Mouse (Mus musculus) c-Kit-positive CD71-positive TER-119-negative erythroid progenitor cells, embryonic 14.5 days (primary cell): ENCODE data around the gene Stat3.

Experiments used
- DNase-seq: peaks from one replicate; pipeline ENCODE4 v3.0.0-alpha.2; 2013; ENCODE audit warnings: low read depth

The Stat3 gene

DNA sequence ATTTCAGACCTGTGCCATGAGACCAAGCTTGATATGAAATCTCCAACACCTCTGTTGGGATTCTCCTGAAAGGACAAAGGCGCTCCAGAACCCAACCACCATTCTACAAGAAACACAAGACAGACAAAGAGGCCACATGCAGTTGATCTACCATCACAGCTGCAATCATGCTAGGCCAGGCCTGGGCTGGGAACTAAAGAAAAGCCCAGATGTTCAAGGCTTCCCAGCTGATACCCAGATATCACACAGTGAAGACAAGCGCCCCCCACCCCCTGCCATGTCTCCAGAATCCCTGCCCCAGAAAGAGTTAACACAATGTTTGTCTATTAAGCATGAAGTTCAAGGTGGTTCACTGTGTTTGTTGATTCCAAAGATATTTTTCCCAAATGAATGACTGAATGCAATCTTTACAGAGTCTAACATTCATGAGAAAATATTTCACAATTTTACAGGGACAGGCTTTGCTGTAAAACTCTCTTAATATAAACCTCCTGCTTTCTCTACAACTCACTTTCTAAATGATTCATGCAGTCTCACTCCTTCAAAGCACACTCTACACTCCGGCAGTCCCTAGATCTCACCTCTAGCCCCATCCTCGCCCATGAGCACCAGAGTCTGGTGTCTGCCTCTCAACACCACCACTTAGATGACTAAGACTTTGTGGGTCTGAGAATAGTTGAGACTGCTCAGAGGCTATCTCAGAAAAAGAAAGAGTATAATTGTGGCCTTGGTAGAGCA is 18.3 kb downstream of the Stat3 start:
- DNase-seq: no peak

DNA sequence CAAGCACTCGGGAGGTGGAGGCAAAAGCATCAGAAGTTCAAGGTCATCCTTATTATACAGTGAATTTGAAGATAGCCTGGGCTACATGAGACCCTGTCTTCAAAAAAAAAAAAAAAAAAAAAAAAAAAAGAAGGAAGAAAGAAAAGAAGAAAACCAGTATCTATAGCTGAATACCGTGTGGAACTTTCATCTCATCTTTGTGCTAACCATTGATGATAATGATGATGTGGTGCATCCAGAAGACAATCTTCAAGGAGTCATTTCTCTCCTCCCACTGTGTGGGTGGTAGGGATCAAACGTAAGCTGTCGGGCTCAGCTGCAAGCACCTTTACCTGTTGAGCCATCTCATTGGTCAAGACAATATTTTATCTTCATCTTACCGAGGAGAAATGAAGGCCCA is 21.3 kb downstream of the Stat3 start:
- DNase-seq: no peak

DNA sequence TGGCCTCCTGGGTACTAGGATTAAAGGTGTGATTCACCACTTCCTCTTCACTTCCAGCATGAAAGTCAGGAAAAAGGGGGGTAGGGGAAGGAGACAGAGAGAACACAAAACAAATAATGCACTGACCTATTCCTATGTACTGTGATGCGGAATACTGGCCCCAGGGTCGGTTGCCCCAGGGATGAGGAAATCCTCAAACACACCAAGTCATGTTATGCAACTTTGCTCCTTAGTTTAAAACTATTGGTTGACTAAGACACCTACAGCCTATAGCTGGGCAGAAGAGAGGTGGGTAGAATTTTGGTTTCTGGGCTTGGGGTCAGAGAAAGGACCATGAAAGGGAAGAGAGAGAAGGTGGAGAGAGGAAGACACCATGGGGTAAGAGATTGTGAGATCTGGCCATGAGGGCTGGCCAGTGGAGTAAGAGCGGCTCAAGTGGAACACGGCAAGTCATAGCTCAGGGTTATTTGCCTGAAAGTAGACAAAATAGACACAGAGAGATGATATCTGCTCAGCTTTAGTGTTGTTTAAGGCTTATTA is 22.8 kb downstream of the Stat3 start:
- no peak for DNase-seq

DNA sequence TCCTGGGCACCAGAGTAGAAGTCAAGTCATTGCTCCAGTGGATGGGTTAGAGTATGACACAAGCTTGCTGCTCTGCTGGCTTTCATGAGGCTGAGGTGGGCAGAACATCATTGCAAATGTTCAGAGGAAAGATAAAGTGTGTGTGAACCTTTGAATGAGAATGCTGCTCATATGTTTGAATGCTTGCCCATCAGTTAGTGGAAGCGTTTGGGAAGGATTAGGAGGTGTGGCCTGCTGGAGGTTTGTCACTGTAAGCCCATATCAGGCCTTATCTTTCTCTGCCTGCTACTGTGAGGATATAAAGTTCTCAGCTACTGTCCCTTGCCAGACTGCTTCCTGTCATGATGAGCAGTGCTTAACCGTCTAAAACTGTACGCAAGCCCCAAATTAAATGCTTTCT is 24.3 kb downstream of the Stat3 start:
- DNase-seq: no peak

DNA sequence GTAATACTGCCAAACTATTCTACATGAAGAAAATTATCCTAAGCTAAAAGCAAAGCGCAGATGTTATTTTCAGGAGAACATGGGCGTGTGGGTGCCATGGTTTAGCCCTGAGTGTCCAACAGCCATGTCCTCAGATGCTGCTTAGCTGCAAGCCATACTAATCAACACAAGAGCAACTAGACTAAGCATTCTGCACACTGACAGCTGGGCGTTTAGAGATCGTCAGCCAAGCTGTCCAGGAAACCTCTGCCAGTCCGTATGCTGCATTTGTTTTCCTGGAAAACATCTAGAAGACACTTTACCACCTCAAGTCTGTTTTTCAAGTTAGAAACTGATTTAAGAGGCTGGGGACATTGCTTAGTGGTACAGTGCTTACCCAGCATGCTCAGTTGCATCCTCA is 24.9 kb downstream of the Stat3 start:
- no peak for DNase-seq

DNA sequence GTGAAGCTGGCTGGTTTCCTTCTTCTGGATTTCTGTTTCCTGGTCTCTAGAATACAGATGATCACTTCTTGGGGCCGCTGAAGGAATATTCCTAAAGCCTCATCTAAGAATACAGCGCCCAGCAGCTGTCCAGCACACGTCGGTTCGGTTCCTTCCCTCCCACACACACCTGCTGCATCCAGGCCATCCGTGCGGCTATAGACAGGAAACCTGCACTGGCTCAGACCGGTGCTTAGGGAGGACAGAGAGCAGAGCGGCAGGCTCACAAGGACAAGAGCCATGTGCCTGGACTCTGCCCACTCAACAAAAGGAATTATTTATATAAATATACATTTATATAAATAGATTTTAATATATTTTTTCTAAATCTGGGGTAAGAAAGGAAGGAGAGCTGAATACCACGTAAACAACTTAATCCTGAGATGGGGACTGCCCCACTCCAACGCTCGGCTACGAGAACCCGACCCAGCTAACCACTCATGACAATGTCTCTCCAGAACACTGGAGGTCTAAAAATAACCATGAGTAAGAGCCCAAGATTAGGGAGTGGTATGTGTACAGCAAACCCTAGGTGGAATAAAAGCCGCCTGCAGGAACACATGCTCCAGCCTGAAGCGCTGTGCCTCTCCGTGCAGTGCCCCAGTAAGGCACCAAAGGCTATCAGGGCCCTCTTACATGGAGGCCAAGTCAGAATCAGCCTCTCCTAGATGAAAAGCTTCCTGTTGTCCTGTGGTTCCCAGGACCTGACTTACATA is 26.8 kb downstream of the Stat3 start:
- no peak for DNase-seq

DNA sequence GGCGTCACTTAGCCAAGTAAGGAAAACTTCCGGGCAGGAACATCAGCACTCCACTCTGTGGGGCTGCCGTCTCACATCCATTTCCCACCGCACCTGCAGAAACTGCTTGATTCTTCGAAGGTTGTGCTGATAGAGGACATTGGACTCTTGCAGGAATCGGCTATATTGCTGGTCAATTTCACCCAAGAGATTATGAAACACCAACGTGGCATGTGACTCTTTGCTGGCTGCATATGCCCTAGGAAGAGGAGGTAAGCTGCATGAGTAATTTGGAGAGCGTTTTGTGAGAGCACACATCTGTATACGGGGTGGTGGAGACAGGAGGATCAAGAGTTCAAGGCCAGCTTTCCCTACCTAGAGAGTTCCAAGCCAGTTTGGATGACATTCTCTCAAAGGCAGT is 30.8 kb downstream of the Stat3 start:
- DNase-seq: no peak

DNA sequence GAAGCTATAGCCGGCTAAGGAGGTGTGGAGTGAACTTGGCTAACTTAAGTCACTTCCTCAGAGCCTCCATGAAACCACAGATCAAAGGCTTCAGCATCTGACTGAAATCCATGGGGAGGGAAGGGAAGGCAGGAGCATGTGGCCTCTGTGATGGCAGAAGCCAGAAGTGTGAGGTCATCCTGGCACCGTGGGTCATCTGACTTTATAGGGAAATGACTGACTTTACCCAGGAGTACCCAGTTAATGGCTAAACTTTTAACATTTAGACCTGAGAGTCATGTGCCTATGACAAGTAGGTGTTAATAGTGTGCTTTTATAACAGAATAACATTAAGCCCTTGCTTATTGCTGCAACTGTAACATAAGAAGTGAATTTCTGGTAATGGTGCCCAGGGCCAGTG is 31.2 kb downstream of the Stat3 start:
- DNase-seq: no peak

DNA sequence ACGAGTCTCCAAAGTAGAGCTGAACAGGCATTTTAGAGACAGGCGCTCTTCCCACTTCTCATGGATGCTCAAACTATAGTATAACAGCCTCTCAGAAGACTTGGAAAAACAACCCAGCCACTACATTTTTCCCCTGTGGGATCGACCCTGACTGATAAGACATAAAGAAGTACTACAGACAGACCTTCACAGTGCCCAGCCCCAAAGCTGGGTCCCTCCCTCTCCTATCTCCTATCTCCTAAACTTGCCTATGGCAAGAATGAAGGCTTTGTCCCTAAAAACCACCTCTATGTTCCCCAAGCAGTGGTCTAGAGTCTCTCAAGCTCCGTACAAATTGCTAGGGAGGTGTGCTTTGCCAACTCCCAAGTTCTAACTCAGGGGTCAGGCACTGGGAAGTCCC is 32.5 kb downstream of the Stat3 start:
- no peak for DNase-seq

DNA sequence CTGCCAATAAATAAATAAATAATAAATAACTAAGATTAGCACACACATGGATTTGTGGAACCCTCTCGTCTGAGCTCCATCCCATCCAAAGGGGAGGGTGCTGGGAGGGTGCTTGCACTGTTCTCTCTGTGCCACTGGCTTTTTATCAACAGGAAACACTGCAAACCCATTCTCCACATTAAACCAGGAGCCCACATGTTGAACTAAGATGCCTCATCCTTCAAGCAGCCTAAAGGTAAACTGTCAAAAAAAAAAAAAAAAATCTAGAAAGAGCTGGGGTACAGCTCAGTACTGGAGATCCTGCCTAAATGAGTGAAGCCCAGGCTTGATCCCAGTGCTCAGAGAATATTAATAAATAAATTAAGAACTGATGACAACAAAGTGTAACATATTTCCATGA is 33.4 kb downstream of the Stat3 start:
- no peak for DNase-seq

DNA sequence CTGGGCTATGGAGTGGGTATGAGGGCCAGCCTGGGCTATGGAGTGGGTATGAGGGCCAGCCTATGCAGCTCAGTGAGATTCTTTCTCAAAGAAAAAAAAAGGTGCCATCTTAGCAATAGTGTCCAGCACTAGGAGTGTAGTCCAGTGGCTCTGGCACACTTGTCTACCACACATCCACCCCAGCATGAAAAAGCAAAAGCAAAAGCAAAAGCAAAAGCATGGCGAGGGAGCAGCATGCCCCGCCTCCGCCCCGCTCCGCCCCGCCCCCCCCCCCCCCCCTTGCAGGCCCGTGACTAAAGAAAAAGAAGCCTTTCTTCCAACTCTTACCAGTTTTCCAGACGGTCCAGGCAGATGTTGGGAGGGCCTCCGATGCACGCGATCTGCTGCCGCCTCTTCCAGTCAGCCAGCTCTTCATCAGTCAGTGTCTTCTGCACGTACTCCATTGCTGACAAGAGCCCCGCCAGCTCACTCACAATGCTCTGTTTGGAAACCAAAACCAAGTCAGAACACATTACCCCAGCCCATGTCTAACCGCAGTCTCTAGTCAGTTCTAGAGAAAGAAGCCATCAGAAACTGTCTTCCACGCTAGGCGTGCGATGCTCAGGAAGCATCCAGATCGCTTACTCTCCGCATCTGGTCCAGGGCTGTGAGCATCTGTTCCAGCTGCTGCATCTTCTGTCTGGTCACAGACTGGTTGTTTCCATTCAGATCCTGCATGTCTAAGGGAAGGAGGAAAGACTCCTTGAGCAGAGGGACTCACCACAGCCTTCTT is 34.6 kb downstream of the Stat3 start:
- DNase-seq: no peak

DNA sequence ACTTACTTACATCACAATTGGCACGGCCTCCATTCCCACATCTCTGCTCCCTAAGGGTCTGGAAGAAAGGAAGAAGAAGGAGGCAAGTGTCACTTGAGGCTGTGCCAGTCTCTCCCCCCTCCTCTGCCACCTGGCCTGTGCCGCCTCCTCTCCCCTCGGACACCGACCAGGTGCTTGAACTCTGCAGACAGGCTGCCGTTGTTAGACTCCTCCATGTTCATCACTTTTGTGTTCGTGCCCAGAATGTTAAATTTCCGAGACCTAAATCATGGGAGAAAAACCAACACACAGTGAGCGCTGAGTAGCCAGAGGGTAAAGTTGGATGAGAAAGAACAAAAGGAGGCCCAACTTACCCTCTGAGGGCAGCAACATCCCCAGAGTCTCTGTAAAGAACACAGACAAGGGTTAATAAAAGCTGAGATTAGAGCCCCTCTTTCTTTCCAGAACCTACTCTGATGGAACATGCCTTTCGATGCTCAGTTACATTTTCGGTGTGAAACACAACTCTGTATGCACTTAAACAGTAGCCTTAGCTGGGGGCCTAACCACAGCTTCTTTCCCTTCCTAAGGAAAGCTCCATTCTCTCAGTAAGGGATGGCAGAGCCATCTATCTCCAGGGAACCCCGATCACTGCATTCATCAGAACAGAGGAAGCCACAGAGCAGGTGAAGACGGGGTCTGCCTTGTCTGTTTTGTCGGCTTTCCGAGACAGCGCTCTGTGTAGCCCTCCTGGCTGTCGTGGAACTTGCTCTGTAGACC is 40.7 kb downstream of the Stat3 start:
- no peak for DNase-seq

DNA sequence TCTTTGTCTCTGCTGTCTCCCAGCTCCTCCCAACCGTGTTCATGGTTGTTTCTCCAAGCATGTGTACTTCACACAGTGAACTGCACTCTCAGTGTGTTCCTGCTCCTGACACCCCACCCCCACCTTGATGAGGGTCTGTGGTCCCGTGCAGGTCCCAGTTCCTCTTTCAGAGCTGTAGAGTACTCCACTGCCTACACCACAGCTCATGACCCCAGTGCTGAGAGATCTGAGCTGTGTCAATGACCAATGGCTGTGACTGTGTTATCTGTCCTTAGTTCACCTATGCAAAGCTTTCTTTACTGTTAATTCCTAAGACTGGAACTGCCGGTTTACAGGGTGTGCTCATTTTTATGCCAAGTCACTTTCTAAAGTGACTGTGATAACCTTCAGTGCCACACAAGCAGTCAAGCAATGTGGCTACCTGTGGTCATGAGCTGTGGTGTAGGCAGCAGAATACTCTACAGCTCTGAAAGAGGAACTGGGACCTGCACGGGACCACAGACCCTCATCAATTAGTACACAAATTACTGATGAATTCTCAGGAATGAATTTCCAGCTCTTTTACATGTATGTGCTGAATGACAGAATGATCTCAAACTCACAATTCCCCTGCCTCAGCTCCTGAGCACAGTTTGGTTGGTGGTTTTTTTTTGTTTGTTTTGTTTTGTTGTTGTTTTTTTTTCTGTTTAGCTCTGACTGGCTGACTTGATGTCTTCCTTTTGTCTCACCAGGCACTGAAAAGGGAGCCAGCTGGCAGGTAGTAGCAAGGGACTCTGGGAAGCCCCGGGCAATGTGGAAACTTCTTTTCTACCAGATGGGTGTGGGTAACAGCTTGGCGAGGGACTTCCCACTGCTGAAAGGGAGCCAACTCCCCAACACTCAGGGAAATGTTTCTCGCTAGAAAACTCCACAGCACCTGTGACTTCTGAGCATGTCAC is 41.8 kb downstream of the Stat3 start:
- no peak for DNase-seq

DNA sequence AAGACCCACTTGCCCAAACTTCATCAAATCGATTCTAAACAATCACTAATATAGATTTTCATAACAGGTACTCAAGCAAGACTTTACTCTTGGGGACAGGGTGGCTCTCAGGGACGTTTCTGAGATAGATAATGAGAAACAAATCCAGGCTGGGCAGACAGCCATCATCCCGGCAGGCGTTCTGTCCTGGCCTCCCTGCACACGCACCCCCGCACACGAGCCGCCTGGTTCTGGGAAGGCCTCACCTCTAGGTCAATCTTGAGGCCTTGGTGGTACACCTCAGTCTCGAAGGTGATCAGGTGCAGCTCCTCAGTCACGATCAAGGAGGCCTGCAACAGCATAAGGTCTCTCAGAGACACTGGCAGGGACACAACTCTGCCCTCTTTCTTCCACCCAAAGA is 43.3 kb downstream of the Stat3 start:
- no peak for DNase-seq

DNA sequence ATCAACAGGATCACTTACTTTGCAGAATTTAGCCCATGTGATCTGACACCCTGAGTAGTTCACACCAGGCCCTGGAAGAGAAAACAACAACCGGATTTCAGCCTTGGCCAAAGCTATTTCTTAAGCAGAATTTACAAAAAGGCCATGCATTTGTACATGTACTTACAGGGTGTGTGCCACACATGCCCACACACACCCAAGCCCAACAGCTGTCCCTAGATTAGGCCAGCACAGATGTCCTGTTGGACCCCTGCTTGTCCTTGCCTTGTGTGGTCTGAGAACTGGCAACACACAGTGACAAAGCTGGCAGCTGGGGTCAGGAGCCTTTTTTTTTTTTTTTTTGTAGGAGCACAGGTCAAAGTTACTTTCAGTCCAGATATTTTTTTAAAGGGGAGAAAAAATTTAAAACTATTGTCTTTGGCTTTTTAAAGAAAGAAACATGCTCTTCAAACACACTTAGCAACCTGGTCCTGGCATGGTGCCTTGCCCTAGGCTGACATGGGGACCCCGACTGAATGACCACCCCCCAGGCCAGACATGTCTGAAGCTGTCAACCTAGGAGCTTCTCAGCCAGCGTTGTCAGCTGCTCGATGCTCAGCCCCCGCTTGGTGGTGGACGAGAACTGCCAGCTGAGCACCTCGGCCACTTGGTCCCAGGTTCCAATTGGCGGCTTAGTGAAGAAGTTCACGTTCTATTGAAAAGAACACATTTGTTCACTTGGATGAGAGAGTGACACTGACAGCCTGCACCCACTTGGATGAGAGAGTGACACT is 45.0 kb downstream of the Stat3 start:
- DNase-seq: no peak

DNA sequence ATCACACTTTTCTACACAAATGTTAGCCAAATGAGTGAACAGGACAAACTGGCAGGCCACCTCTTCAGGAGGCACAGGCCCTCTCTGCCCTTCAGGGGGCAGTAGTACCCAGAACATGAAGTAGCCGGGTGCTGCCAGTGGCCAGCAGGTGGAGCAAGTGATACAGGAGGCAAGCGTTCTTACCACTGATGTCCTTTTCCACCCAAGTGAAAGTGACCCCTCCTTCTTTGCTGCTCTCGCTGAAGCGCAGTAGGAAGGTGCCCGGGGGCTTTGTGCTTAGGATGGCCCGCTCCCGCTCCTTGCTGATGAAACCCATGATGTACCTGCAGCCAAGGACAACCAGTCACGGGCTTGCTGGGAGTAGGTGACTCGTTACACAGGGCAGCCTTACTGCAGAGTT is 45.9 kb downstream of the Stat3 start:
- DNase-seq: peak; percentile 94

DNA sequence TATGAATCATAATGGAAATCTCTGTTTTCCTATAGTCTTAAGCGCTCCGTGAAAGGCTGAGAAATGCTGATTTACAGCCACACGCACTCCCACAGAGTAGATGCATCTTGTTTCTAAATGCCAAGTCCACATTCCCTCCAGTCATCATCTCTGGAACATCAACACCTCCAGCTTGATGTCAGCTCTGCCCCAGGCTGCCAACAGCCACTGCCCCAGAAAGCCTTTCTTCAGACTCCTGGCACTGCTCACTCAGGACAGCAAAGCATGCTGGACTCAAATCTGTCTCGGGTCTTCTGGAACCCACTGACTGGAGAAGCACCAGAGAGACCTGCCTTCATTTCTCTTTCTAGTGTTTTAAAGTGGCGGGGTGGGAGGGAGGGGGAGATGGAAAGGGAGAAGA is 46.9 kb downstream of the Stat3 start:
- DNase-seq: no peak

DNA sequence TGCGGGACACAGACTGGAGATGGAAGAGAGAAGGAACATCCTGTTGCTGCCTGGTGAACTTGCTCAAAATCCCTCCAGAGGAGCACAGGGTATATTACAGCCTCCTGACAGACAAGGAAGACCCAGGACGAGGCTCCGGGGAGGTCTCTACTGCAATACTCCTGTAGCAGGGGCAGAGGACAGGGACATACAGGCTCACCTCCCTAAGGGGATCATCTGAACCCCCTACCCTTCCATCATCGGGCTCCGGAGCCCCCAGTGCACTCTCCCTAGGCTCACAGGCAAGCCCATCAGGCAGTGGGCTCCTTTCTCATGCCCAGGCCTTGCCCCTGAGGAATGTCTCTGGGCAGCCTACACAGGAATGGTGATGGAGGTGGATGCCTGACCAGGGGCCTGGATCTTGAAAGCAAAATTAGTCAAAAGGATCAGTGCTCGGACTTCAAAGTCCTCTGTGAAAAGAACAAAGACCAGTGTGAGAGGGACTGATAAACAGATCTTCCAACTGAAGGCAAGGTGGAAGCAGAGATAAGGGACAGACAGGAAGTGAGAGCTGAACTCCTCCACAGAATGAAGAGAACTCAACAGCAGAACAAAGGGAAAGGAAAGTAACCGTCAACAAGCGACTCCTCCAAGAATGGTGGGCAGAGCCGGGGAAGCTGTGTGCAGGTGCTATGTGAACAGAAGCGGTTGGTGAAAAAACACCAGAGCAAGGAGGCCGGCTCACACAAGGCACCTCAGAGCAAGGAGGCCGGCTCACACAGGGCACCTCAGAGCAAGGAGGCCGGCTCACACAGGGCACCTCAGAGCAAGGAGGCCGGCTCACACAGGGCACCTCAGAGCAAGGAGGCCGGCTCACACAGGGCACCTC is 47.9 kb downstream of the Stat3 start:
- DNase-seq: peak; percentile 85

DNA sequence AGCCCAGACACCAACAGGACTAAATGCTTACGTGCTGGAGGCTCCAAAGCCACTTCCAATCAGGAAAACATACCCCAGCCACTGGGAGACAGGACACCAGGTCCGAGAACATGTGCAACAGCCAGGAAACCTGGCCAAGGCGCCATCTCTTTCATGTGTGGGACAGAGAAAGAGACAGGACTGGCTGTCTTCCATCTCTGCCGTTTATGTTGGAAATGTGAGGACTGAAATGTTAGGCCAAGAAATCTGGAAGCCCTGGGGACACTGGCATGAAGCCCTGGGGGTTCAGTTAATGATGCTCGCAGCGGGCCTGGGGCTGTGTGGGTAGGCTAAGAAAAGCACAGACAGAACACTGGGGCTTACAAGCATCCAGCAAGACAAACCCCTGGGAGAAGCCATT is 48.9 kb downstream of the Stat3 start:
- DNase-seq: no peak
